Mouse (Mus musculus) lung, embryonic 16.5 days (tissue): ENCODE measurements around the gene Dnmt3l. TPM values are rescaled to one million over a fixed set of nuclear protein-coding genes. Genes with fewer than 3 reads are reported as not detected.

Source experiments
- ATAC-seq: fragments of 200-750 bp; cut with Nextera tagmentation; 2 replicates; pipeline ENCODE4 v1.8.0; 2017; ENCODE audit warnings: low read depth, mild to moderate bottlenecking, moderate library complexity
- H3K27ac ChIP-seq: fragments of 300-500 bp; sonication (generic); 2 replicates; pipeline ENCODE4 v1.5.1; 2014; ENCODE audit warnings: mild to moderate bottlenecking, control low read depth, low read length
- H3K27me3 ChIP-seq: fragments of 300-500 bp; sonication (generic); 2 replicates; pipeline ENCODE4 v1.6.1; 2014; ENCODE audit warnings: low read depth, low read length, mixed read lengths; ENCODE audit not compliant: control insufficient read depth, insufficient read depth
- H3K36me3 ChIP-seq: fragments of 300-500 bp; sonication (generic); 2 replicates; pipeline ENCODE4 v1.6.1; 2014; ENCODE audit warnings: low read length; ENCODE audit not compliant: control insufficient read depth, insufficient read depth
- H3K4me1 ChIP-seq: fragments of 300-500 bp; sonication (generic); replicated peaks from 2 replicates; pipeline ENCODE4 v1.6.1; 2014; ENCODE audit warnings: low read length, mixed read lengths; ENCODE audit not compliant: control insufficient read depth, insufficient read depth
- H3K4me2 ChIP-seq: fragments of 300-500 bp; sonication (generic); 2 replicates; pipeline ENCODE4 v1.6.1; 2014; ENCODE audit warnings: low read depth, low read length, control low read depth
- H3K4me3 ChIP-seq: fragments of 300-500 bp; sonication (generic); 2 replicates; pipeline ENCODE4 v1.5.1; 2014; ENCODE audit warnings: mild to moderate bottlenecking, low read length, control low read depth
- H3K9ac ChIP-seq: fragments of 300-500 bp; sonication (generic); 2 replicates; pipeline ENCODE4 v1.6.1; 2014; ENCODE audit warnings: low read length, control low read depth
- H3K9me3 ChIP-seq: fragments of 300-500 bp; sonication (generic); 2 replicates; pipeline ENCODE4 v1.6.1; 2016; ENCODE audit warnings: low read length; ENCODE audit not compliant: control insufficient read depth
- WGBS: fragments of 180-500 bp; shearing (Covaris S2); extraction: QIAGEN DNeasy Blood & Tissue Kit; methylation state at CpG from one replicate; pipeline ENCODE4 v1.1.7; 2014; 5-methylcytosine and 5-hydroxymethylcytosine counted together
- polyA plus RNA-seq: library from polyadenylated mRNA; unstranded; fragments of >200 nt; fragmentation: Nextera tagmentation; extraction: Ambion mirVana; gene quantifications from 2 replicates; pipeline ENCODE4 v1.2.1, GENCODE M21; 2015

Gene Dnmt3l
- polyA plus RNA-seq, 1 experiment from 2014 or later: 1.6 TPM

GRCm38 (mm10) chr10:78100989-78101780 lies 59.4 kb downstream of the Dnmt3l start:
- Histone ChIP-seq H3K9me3 (no peaks in the 10 kb centered on the region), H3K9ac (peak overlapping the region; percentile 25; the same call in 1 of the 2 replicates), H3K36me3 (no peaks in the 10 kb centered on the region), H3K4me1 (peaks cover 21% of the 10 kb centered on the region; the same call in 1 of the 2 replicates), H3K27me3 (no peaks in the 10 kb centered on the region; the same call in 1 of the 2 replicates), H3K4me3 (peak overlapping the region; percentile 7), H3K4me2 (peak overlapping the region; percentile 42), H3K27ac (no peak overlapping the region)
- 5% methylated on average over 16 of the region's 16 CpGs for WGBS
- no peak for ATAC-seq

- Histone ChIP-seq H3K27ac (peak overlapping the region; percentile 64), H3K4me3 (no peak overlapping the region), H3K36me3 (no peaks in the 10 kb centered on the region), H3K27me3 (no peaks in the 10 kb centered on the region; the same call in 1 of the 2 replicates), H3K9me3 (peaks cover 3% of the 10 kb centered on the region; the same call in 1 of the 2 replicates), H3K4me2 (no peak overlapping the region; the same call in 1 of the 2 replicates), H3K9ac (no peak overlapping the region), H3K4me1 (peaks cover 21% of the 10 kb centered on the region; the same call in 1 of the 2 replicates)
- WGBS: 38% methylated on average over 11 of the region's 11 CpGs
- peak; percentile 83 for ATAC-seq
These were observed 63.1 kb downstream of the Dnmt3l start for GRCm38 (mm10) chr10:78104555-78105490.

GRCm38 (mm10) chr10:78105548-78105947 lies 63.8 kb downstream of the Dnmt3l start:
- Histone ChIP-seq H3K9me3 (peaks cover 3% of the 10 kb centered on the region; the same call in 1 of the 2 replicates), H3K36me3 (no peaks in the 10 kb centered on the region), H3K4me3 (no peak overlapping the region), H3K27me3 (no peaks in the 10 kb centered on the region; the same call in 1 of the 2 replicates), H3K4me2 (no peak overlapping the region), H3K27ac (peak overlapping the region; percentile 64), H3K9ac (no peak overlapping the region), H3K4me1 (peaks cover 21% of the 10 kb centered on the region; the same call in 1 of the 2 replicates)
- 73% methylated on average over 12 of the region's 12 CpGs for WGBS
- no peak for ATAC-seq

Other genes starting within 250 kb of the Dnmt3l start
- gene Gm9639, start 246.9 kb upstream of the Dnmt3l start, polyA plus RNA-seq: not detected in 2 replicates
- gene Gm19668, start 242.8 kb upstream of the Dnmt3l start, polyA plus RNA-seq: not detected in 2 replicates
- gene Gm9507, start 230.1 kb upstream of the Dnmt3l start, polyA plus RNA-seq: not detected in 2 replicates
- not detected in 2 replicates for gene Gm2696, start 227.3 kb upstream of the Dnmt3l start, polyA plus RNA-seq
- not detected in 2 replicates for gene Krtap10-4, start 214.9 kb upstream of the Dnmt3l start, polyA plus RNA-seq
- gene Krtap10-10, start 206.0 kb upstream of the Dnmt3l start, polyA plus RNA-seq: not detected in 2 replicates
- not detected in 2 replicates for gene Gm36176, start 195.1 kb upstream of the Dnmt3l start, polyA plus RNA-seq
- gene Gm10318, start 189.1 kb upstream of the Dnmt3l start, polyA plus RNA-seq: not detected in 2 replicates
- not detected in 2 replicates for gene Gm3285, start 180.0 kb upstream of the Dnmt3l start, polyA plus RNA-seq
- gene Lrrc3, start 139.4 kb upstream of the Dnmt3l start, polyA plus RNA-seq: 3.5 and 4.7 TPM in 2 replicates
- gene Trpm2, start 71.4 kb upstream of the Dnmt3l start, polyA plus RNA-seq: 1.1 and 1.4 TPM in 2 replicates
- gene 1810043G02Rik, start 63.4 kb upstream of the Dnmt3l start, polyA plus RNA-seq: 19.9 and 22.6 TPM in 2 replicates
- 158 and 164 TPM in 2 replicates for gene Pfkl, start 31.9 kb upstream of the Dnmt3l start, polyA plus RNA-seq
- 2.2 and 2.3 TPM in 2 replicates for gene Aire, start 1.7 kb downstream of the Dnmt3l start, polyA plus RNA-seq
- 9.5 and 10.2 TPM in 2 replicates for gene Icosl, start 27.4 kb downstream of the Dnmt3l start, polyA plus RNA-seq
- gene D10Jhu81e, start 127.8 kb downstream of the Dnmt3l start, polyA plus RNA-seq: 35.8 and 36.5 TPM in 2 replicates
- 16.5 and 17.0 TPM in 2 replicates for gene Pwp2, start 143.2 kb downstream of the Dnmt3l start, polyA plus RNA-seq
- gene Trappc10, start 202.7 kb downstream of the Dnmt3l start, polyA plus RNA-seq: 5.0 and 7.9 TPM in 2 replicates